Mouse (Mus musculus) liver, embryonic 15.5 days (tissue): Measurements from ENCODE around the gene Dlg4. TPM values are rescaled to one million over a fixed set of nuclear protein-coding genes. Genes with fewer than 3 reads are reported as not detected.
"Not testable (repeated sequence)": the region's sequence is repeated elsewhere in the genome, so short reads cannot be mapped to it uniquely, and the experiment has no call there.

ENCODE experiments used
- ATAC-seq: fragments of 200-750 bp; cut with Nextera tagmentation; 2 replicates; pipeline ENCODE4 v1.8.0; 2017; ENCODE audit warnings: moderate number of reproducible peaks, mild to moderate bottlenecking, moderate library complexity; ENCODE audit not compliant: insufficient read depth
- H3K27ac ChIP-seq: fragments of 300-500 bp; sonication (generic); replicated peaks from 2 replicates; pipeline ENCODE4 v1.5.1; 2015; ENCODE audit warnings: mild to moderate bottlenecking, inconsistent platforms
- H3K27me3 ChIP-seq: fragments of 300-500 bp; sonication (generic); 2 replicates; pipeline ENCODE4 v1.6.1; 2015; ENCODE audit warnings: mild to moderate bottlenecking, inconsistent platforms
- H3K36me3 ChIP-seq: fragments of 300-500 bp; sonication (generic); replicated peaks from 2 replicates; pipeline ENCODE4 v1.6.1; 2015; ENCODE audit warnings: moderate library complexity, mild to moderate bottlenecking, inconsistent platforms
- H3K4me1 ChIP-seq: fragments of 300-500 bp; sonication (generic); replicated peaks from 2 replicates; pipeline ENCODE4 v1.6.1; 2015; ENCODE audit warnings: inconsistent platforms
- H3K4me2 ChIP-seq: fragments of 300-500 bp; sonication (generic); 2 replicates; pipeline ENCODE4 v1.6.1; 2015; ENCODE audit warnings: moderate library complexity, mild to moderate bottlenecking, inconsistent platforms
- H3K4me3 ChIP-seq: fragments of 300-500 bp; sonication (generic); replicated peaks from 2 replicates; pipeline ENCODE4 v1.5.1; 2015; ENCODE audit warnings: mild to moderate bottlenecking, inconsistent platforms
- H3K9ac ChIP-seq: fragments of 300-500 bp; sonication (generic); 2 replicates; pipeline ENCODE4 v1.6.1; 2015; ENCODE audit warnings: moderate library complexity, mild to moderate bottlenecking, inconsistent platforms
- H3K9me3 ChIP-seq: fragments of 300-500 bp; sonication (generic); replicated peaks from 2 replicates; pipeline ENCODE4 v1.6.1; 2016; ENCODE audit warnings: inconsistent platforms
- WGBS: fragments of 180-500 bp; shearing (Covaris S2); methylation state at CpG from one replicate; pipeline ENCODE4 v1.1.7; 2015; ENCODE audit warnings: mixed read lengths; ENCODE audit not compliant: insufficient replicate concordance; 5-methylcytosine and 5-hydroxymethylcytosine counted together
- polyA plus RNA-seq: library from polyadenylated mRNA; unstranded; fragments of >200 nt; fragmentation: Nextera tagmentation; extraction: Ambion mirVana; gene quantifications from 2 replicates; pipeline ENCODE4 v1.2.1, GENCODE M21; 2015

Gene Dlg4
- polyA plus RNA-seq, 1 experiment from 2014 or later: 0.63 TPM

GRCm38 (mm10) chr11:70053898-70054570 is 37.3 kb downstream of the Dlg4 start, which contains the start of gene Asgr1:
TSS of gene Asgr1 (plus strand) at chr11:70054085.
- Histone ChIP-seq H3K4me2 (0 out of 2 replicates have a peak within 1 kb of the TSS, but pooled peaks have one; percentile 10), H3K27me3 (0 out of 2 replicates have a peak, but pooled peaks cover 3% of the 10 kb centered on the region), H3K4me3 (no peak within 1 kb of the TSS), H3K27ac (peak within 1 kb of the TSS; percentile 57), H3K36me3 (no peaks in the 10 kb centered on the region), H3K9me3 (no peaks in the 10 kb centered on the region), H3K9ac (no peak within 1 kb of the TSS), H3K4me1 (peaks cover 13% of the 10 kb centered on the region; the same call in 1 of the 2 replicates)
- 68% methylated on average over 10 of the region's 10 CpGs for WGBS
- ATAC-seq: peak; percentile 62

GRCm38 (mm10) chr11:70055618-70056214 is 39.0 kb downstream of the Dlg4 start:
- 0 out of 2 replicates have a peak, but pooled peaks cover 3% of the 10 kb centered on the region for H3K27me3 ChIP-seq
- no peak overlapping the region for H3K4me3 ChIP-seq
- H3K27ac ChIP-seq: no peak overlapping the region
- peak overlapping the region; percentile 42 for H3K4me2 ChIP-seq
- WGBS: 27% methylated on average over 18 of the region's 18 CpGs
- peaks cover 13% of the 10 kb centered on the region; the same call in 1 of the 2 replicates for H3K4me1 ChIP-seq
- H3K36me3 ChIP-seq: no peaks in the 10 kb centered on the region
- 0 out of 2 replicates have a peak, but pooled peaks have one; percentile 14 for ATAC-seq
- no peaks in the 10 kb centered on the region for H3K9me3 ChIP-seq
- no peak overlapping the region for H3K9ac ChIP-seq

GRCm38 (mm10) chr11:70057805-70058204 is 41.1 kb downstream of the Dlg4 start:
- no peak for ATAC-seq

GRCm38 (mm10) chr11:70059930-70060329 is 43.2 kb downstream of the Dlg4 start:
- H3K4me3 ChIP-seq: no peak overlapping the region
- H3K36me3 ChIP-seq: no peaks in the 10 kb centered on the region
- H3K27me3 ChIP-seq: 0 out of 2 replicates have a peak, but pooled peaks cover 3% of the 10 kb centered on the region
- H3K4me2 ChIP-seq: no peak overlapping the region
- H3K9ac ChIP-seq: no peak overlapping the region
- H3K9me3 ChIP-seq: no peaks in the 10 kb centered on the region
- ATAC-seq: no peak
- no peak overlapping the region for H3K27ac ChIP-seq
- H3K4me1 ChIP-seq: peaks cover 5% of the 10 kb centered on the region; the same call in 1 of the 2 replicates
- WGBS: 49% methylated on average over 6 of the region's 6 CpGs

More at GRCm38 (mm10) chr11:70057805-70058204, 41.1 kb downstream of the Dlg4 start:
- 0 out of 2 replicates have a peak, but pooled peaks cover 3% of the 10 kb centered on the region for H3K27me3 ChIP-seq
- H3K4me2 ChIP-seq: no peak overlapping the region
- no peak overlapping the region for H3K27ac ChIP-seq
- H3K36me3 ChIP-seq: no peaks in the 10 kb centered on the region
- H3K9me3 ChIP-seq: no peaks in the 10 kb centered on the region
- 75% methylated on average over 9 of the region's 9 CpGs for WGBS
- no peak overlapping the region for H3K9ac ChIP-seq
- H3K4me1 ChIP-seq: peaks cover 13% of the 10 kb centered on the region; the same call in 1 of the 2 replicates
- H3K4me3 ChIP-seq: no peak overlapping the region

- no peaks in the 10 kb centered on the region for H3K9me3 ChIP-seq
- H3K9ac ChIP-seq: no peak overlapping the region
- no peak overlapping the region for H3K27ac ChIP-seq
- H3K4me1 ChIP-seq: no peaks in the 10 kb centered on the region
- no peak overlapping the region for H3K4me2 ChIP-seq
- H3K27me3 ChIP-seq: no peaks in the 10 kb centered on the region
- H3K36me3 ChIP-seq: no peaks in the 10 kb centered on the region
- no peak for ATAC-seq
- no peak overlapping the region for H3K4me3 ChIP-seq
- WGBS: 50% methylated on average over 3 of the region's 3 CpGs
Measured at GRCm38 (mm10) chr11:70063053-70063452, 46.3 kb downstream of the Dlg4 start.

- WGBS: 45% methylated on average over 4 of the region's 4 CpGs
- H3K9ac ChIP-seq: no peak overlapping the region
- H3K9me3 ChIP-seq: no peaks in the 10 kb centered on the region
- no peaks in the 10 kb centered on the region for H3K4me1 ChIP-seq
- no peaks in the 10 kb centered on the region for H3K36me3 ChIP-seq
- ATAC-seq: no peak
- H3K4me2 ChIP-seq: no peak overlapping the region
- no peak overlapping the region for H3K27ac ChIP-seq
- H3K4me3 ChIP-seq: no peak overlapping the region
- no peaks in the 10 kb centered on the region for H3K27me3 ChIP-seq
Measured at GRCm38 (mm10) chr11:70066701-70067100, 50.0 kb downstream of the Dlg4 start.

- H3K4me3 ChIP-seq: no peak overlapping the region
- no peaks in the 10 kb centered on the region for H3K4me1 ChIP-seq
- H3K27me3 ChIP-seq: no peaks in the 10 kb centered on the region
- H3K9ac ChIP-seq: no peak overlapping the region
- ATAC-seq: no peak
- H3K27ac ChIP-seq: no peak overlapping the region
- WGBS: 46% methylated on average over 3 of the region's 3 CpGs
- no peaks in the 10 kb centered on the region for H3K36me3 ChIP-seq
- no peaks in the 10 kb centered on the region for H3K9me3 ChIP-seq
- no peak overlapping the region for H3K4me2 ChIP-seq
Measured at GRCm38 (mm10) chr11:70068245-70068644, 51.5 kb downstream of the Dlg4 start.

GRCm38 (mm10) chr11:70070057-70070456 is 53.3 kb downstream of the Dlg4 start:
- Histone ChIP-seq H3K4me2 (no peak overlapping the region), H3K36me3 (no peaks in the 10 kb centered on the region), H3K27ac (no peak overlapping the region), H3K4me3 (no peak overlapping the region), H3K27me3 (0 out of 2 replicates have a peak, but pooled peaks cover 6% of the 10 kb centered on the region), H3K9me3 (no peaks in the 10 kb centered on the region), H3K4me1 (peaks cover 10% of the 10 kb centered on the region), H3K9ac (no peak overlapping the region)
- ATAC-seq: no peak
- WGBS: 61% methylated on average over 6 of the region's 6 CpGs

- H3K9ac ChIP-seq, H3K4me3 ChIP-seq, H3K4me2 ChIP-seq, H3K27ac ChIP-seq, H3K9me3 ChIP-seq, ATAC-seq, H3K27me3 ChIP-seq, H3K36me3 ChIP-seq: not testable (repeated sequence)
- 35% methylated on average over 3 of the region's 3 CpGs for WGBS
- H3K4me1 ChIP-seq: peaks cover 16% of the 10 kb centered on the region
Measured at GRCm38 (mm10) chr11:70070603-70071002, 53.9 kb downstream of the Dlg4 start.

GRCm38 (mm10) chr11:70074379-70075071 is 57.8 kb downstream of the Dlg4 start:
- Histone ChIP-seq H3K4me1 (peaks cover 45% of the 10 kb centered on the region), H3K9ac (no peak overlapping the region), H3K27ac (peak overlapping the region; percentile 78), H3K36me3 (no peaks in the 10 kb centered on the region), H3K4me2 (peak overlapping the region; percentile 51), H3K9me3 (no peaks in the 10 kb centered on the region), H3K4me3 (no peak overlapping the region), H3K27me3 (0 out of 2 replicates have a peak, but pooled peaks cover 6% of the 10 kb centered on the region)
- 29% methylated on average over 17 of the region's 17 CpGs for WGBS
- no peak for ATAC-seq

GRCm38 (mm10) chr11:70075581-70075980 is 58.8 kb downstream of the Dlg4 start:
- peak; percentile 80 for ATAC-seq
- H3K27ac ChIP-seq: peak overlapping the region; percentile 78

More at GRCm38 (mm10) chr11:70075581-70075980, 58.8 kb downstream of the Dlg4 start:
- no peak overlapping the region for H3K9ac ChIP-seq
- peak overlapping the region; percentile 51 for H3K4me2 ChIP-seq
- no peak overlapping the region for H3K4me3 ChIP-seq
- 53% methylated on average over 6 of the region's 6 CpGs for WGBS
- no peaks in the 10 kb centered on the region for H3K9me3 ChIP-seq
- 0 out of 2 replicates have a peak, but pooled peaks cover 7% of the 10 kb centered on the region for H3K27me3 ChIP-seq
- peaks cover 51% of the 10 kb centered on the region for H3K4me1 ChIP-seq
- no peaks in the 10 kb centered on the region for H3K36me3 ChIP-seq
